Mouse (Mus musculus) layer of hippocampus, adult 9-10 months (tissue): ENCODE data around the gene Necap1.
A peak's percentile ranks its signal among the peaks of the same experiment; 100 is the strongest.

ENCODE experiments used
- DNase-seq: peaks from one replicate; pipeline ENCODE4 v3.0.0; 2022; ENCODE audit warnings: low spot score

Gene Necap1

GRCm38 (mm10) chr6:122873871-122874719 lies at the start of gene Necap1:
Gene Necap1 (plus strand): TSS chr6:122874474.
- peak; percentile 98 for DNase-seq

- DNase-seq, result no peak
Observed at GRCm38 (mm10) chr6:122825166-122825565, 49.1 kb upstream of the Necap1 start.

- DNase-seq, result no peak
Observed at GRCm38 (mm10) chr6:122825923-122826742, 48.1 kb upstream of the Necap1 start.

- DNase-seq, result no peak
Observed at GRCm38 (mm10) chr6:122828086-122828485, 46.2 kb upstream of the Necap1 start.

- DNase-seq, result no peak
Observed at GRCm38 (mm10) chr6:122832880-122833279, 41.4 kb upstream of the Necap1 start.

- no peak for DNase-seq
Observed at GRCm38 (mm10) chr6:122834365-122834764, 39.9 kb upstream of the Necap1 start.

- no peak for DNase-seq
Observed at GRCm38 (mm10) chr6:122836974-122837373, 37.3 kb upstream of the Necap1 start.

GRCm38 (mm10) chr6:122837539-122837938 lies 36.7 kb upstream of the Necap1 start:
- DNase-seq, result no peak

- no peak for DNase-seq
Observed at GRCm38 (mm10) chr6:122843759-122844158, 30.5 kb upstream of the Necap1 start.

GRCm38 (mm10) chr6:122852696-122853095 lies 21.6 kb upstream of the Necap1 start:
- no peak for DNase-seq

- no peak for DNase-seq
Observed at GRCm38 (mm10) chr6:122854552-122854951, 19.7 kb upstream of the Necap1 start.

GRCm38 (mm10) chr6:122855955-122856354 lies 18.3 kb upstream of the Necap1 start, which contains the start of gene C3ar1:
Gene C3ar1 (minus strand): TSS chr6:122856161.
- DNase-seq, result no peak

GRCm38 (mm10) chr6:122862434-122862833 lies 11.8 kb upstream of the Necap1 start:
- DNase-seq, result no peak

- DNase-seq, result no peak
Observed at GRCm38 (mm10) chr6:122862871-122863270, 11.4 kb upstream of the Necap1 start.

- no peak for DNase-seq
Observed at GRCm38 (mm10) chr6:122867914-122868313, 6.4 kb upstream of the Necap1 start.

GRCm38 (mm10) chr6:122869846-122870245 lies 4.4 kb upstream of the Necap1 start:
- DNase-seq, result no peak

GRCm38 (mm10) chr6:122872800-122873199 lies 1.5 kb upstream of the Necap1 start:
- DNase-seq, result no peak

GRCm38 (mm10) chr6:122874720-122875389 lies 581 bp downstream of the Necap1 start:
- no peak for DNase-seq

- no peak for DNase-seq
Observed at GRCm38 (mm10) chr6:122879141-122879735, 5.0 kb downstream of the Necap1 start.

- no peak for DNase-seq
Observed at GRCm38 (mm10) chr6:122879781-122880505, 5.7 kb downstream of the Necap1 start.

- DNase-seq, result no peak
Observed at GRCm38 (mm10) chr6:122881287-122881686, 7.0 kb downstream of the Necap1 start.
